Mouse (Mus musculus): ENCODE measurements around the gene Mtg1. TPM values are rescaled to one million over a fixed set of nuclear protein-coding genes. Genes with fewer than 3 reads are reported as not detected.
"Not testable (repeated sequence)": the region's sequence is repeated elsewhere in the genome, so short reads cannot be mapped to it uniquely, and the experiment has no call there.

The Mtg1 gene
- polyA plus RNA-seq, 1 experiment from 2014 or later = 34.7 TPM

DNA sequence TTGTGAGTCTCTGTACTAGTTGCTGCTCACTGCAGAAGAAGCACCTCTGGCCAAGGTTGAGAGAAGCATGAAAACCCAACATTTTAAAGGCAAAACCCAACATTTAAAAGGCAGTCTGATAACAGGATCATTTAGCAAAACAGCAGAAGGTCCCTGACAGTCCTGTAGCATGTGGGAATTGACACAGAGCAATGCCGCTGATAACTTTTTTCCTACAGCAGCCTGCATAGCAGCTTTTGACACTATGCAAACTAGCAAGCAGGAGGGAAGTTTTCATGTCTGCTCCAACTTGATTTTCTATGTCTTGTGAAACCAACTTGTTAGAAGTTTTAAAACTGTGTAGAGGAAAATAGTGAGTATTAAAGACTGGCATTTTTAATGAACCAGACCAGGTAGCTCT, 13.0 kb upstream of the Mtg1 start:
- no peaks in the 10 kb centered on the region for H3K36me3 ChIP-seq (ENCODE audit: control insufficient read depth, insufficient read depth, low read length)
- H3K4me1 ChIP-seq (ENCODE audit: control insufficient read depth, insufficient read depth, low read length) = peaks cover 7% of the 10 kb centered on the region; the same call in 1 of the 2 replicates
- H3K4me2 ChIP-seq (ENCODE audit: low read length) = no peak overlapping the region
- H3K9me3 ChIP-seq (ENCODE audit: control insufficient read depth, low read length) = no peaks in the 10 kb centered on the region
- no peak overlapping the region for H3K27ac ChIP-seq (replicated peaks; ENCODE audit: low read depth, low read length)
- WGBS = 98% methylated on average over 1 of the region's 1 CpGs
- no peak overlapping the region for H3K9ac ChIP-seq (replicated peaks; ENCODE audit: low read length)
- no peaks in the 10 kb centered on the region for H3K27me3 ChIP-seq (ENCODE audit: control insufficient read depth, insufficient read depth, low read length)
- ATAC-seq (ENCODE audit: low FRiP score, low TSS enrichment) (no peak), DNase-seq (no peak)
- H3K4me3 ChIP-seq (replicated peaks; ENCODE audit: low read depth, low read length) = no peak overlapping the region

DNA sequence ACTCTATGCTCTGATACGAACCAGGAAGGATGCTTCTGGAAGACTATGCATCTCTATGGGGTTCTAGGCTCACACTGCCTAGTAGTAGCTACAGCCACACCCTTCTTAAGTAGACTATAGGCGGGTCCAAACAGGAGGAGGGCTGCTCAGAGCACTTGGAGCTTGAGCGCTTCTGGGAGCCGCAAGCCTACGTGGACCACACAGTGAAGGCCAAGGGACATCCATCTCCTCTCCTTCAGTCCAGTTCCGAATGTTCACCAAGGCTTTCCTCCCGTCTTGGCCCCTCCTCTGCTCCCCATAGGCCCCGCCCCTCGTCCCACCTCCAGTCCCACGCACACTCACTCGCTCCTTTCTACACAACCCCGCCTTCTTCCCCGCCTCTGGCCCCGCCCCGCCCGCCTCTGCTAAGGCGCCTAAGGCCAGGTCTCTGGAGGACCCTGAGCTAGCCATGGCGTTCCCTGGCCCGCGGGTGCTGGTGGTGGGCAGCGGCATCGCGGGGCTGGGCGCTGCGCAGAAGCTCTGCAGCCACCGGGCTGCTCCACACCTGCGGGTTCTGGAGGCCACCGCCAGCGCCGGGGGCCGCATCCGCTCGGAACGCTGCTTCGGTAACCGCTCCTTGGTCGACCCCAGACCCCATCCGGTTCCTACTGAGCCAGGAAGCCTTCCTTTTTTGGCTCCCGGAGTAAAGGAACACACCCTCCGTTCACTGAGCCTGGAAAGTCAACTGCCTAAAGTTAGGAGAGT, 11.9 kb upstream of the Mtg1 start:
- Histone ChIP-seq H3K4me2 (ENCODE audit: low read length) (peak overlapping the region; percentile 82), H3K27me3 (ENCODE audit: control insufficient read depth, insufficient read depth, low read length) (no peaks in the 10 kb centered on the region), H3K4me1 (ENCODE audit: control insufficient read depth, insufficient read depth, low read length) (peaks cover 7% of the 10 kb centered on the region; the same call in 1 of the 2 replicates), H3K27ac (replicated peaks; ENCODE audit: low read depth, low read length) (no peak overlapping the region), H3K36me3 (ENCODE audit: control insufficient read depth, insufficient read depth, low read length) (no peaks in the 10 kb centered on the region), H3K9ac (replicated peaks; ENCODE audit: low read length) (peak overlapping the region; percentile 80), H3K4me3 (replicated peaks; ENCODE audit: low read depth, low read length) (peak overlapping the region; percentile 65), H3K9me3 (ENCODE audit: control insufficient read depth, low read length) (no peaks in the 10 kb centered on the region)
- ATAC-seq (ENCODE audit: low FRiP score, low TSS enrichment) (peak; percentile 94), DNase-seq (peak; percentile 90)
- 2% methylated on average over 40 of the region's 40 CpGs for WGBS

DNA sequence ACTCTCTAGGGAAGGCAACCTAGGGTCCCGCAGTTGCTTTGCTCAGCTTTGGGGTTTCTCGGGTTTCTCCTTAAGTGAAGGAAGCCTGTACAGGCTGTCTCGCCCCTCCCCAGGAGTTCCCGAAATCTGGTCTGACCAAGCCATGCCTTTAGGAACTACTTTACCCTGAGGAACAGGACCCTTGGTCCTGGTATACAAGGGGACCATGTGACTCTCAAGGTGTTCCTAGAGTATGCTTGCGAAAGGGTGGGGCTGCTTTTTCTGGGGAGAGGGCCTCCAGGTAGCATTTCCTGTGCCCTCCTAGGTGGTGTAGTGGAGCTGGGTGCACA, 11.4 kb upstream of the Mtg1 start:
- no peak for DNase-seq
- Histone ChIP-seq H3K27me3 (ENCODE audit: control insufficient read depth, insufficient read depth, low read length) (no peaks in the 10 kb centered on the region), H3K4me1 (ENCODE audit: control insufficient read depth, insufficient read depth, low read length) (peaks cover 7% of the 10 kb centered on the region; the same call in 1 of the 2 replicates), H3K9me3 (ENCODE audit: control insufficient read depth, low read length) (no peaks in the 10 kb centered on the region), H3K9ac (replicated peaks; ENCODE audit: low read length) (peak overlapping the region; percentile 80), H3K4me3 (replicated peaks; ENCODE audit: low read depth, low read length) (peak overlapping the region; percentile 65), H3K27ac (replicated peaks; ENCODE audit: low read depth, low read length) (no peak overlapping the region), H3K4me2 (ENCODE audit: low read length) (peak overlapping the region; percentile 82), H3K36me3 (ENCODE audit: control insufficient read depth, insufficient read depth, low read length) (no peaks in the 10 kb centered on the region)
- WGBS = 14% methylated on average over 5 of the region's 5 CpGs
- peak; percentile 21; the same call in 1 of the 2 replicates for ATAC-seq (ENCODE audit: low FRiP score, low TSS enrichment)

DNA sequence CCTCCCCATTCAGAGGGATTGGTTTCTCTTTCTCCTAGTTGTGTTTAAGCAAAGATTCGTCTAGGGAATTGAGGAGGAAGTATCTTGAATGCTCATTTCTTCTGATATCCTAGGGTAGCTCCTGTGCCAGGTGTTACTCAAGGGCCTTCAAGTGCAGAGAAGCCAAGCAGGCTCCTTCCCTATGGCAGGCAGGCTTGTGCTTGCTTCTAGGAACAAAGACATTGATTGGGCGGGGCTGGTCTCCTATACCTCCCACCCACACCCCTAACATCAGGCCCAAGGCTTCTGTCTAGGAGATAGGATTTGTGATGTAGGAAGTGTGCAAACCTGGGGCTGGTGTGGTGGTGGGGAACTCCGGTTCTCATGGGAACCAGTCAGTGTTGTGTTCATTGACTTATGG, 10.4 kb upstream of the Mtg1 start:
- Histone ChIP-seq H3K9ac (replicated peaks; ENCODE audit: low read length) (no peak overlapping the region), H3K36me3 (ENCODE audit: control insufficient read depth, insufficient read depth, low read length) (no peaks in the 10 kb centered on the region), H3K9me3 (ENCODE audit: control insufficient read depth, low read length) (no peaks in the 10 kb centered on the region), H3K27ac (replicated peaks; ENCODE audit: low read depth, low read length) (no peak overlapping the region), H3K4me3 (replicated peaks; ENCODE audit: low read depth, low read length) (no peak overlapping the region), H3K27me3 (ENCODE audit: control insufficient read depth, insufficient read depth, low read length) (no peaks in the 10 kb centered on the region), H3K4me2 (ENCODE audit: low read length) (no peak overlapping the region), H3K4me1 (ENCODE audit: control insufficient read depth, insufficient read depth, low read length) (peaks cover 7% of the 10 kb centered on the region; the same call in 1 of the 2 replicates)
- DNase-seq = no peak
- WGBS = 97% methylated on average over 3 of the region's 3 CpGs
- ATAC-seq (ENCODE audit: low FRiP score, low TSS enrichment) = no peak

DNA sequence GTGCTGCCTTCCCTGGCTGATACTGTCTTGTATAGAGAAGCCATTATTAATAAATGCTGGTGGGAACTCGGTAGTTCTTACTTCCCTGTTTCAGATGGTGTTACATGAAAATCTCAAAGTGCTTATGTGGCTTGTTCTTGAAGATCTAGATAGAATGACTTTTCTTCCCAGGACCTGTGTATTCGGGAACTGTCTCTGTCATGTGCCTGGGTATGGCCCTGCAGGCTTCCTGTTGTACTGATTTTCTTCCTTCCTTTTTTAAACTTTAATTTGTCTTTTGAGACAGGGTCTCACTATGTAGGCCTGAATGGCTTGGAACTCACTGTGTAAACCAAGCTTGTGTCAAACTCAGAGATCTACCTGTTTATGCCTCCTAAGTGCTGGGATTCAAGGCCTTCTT, 9.5 kb upstream of the Mtg1 start:
- 90% methylated on average over 2 of the region's 2 CpGs for WGBS
- no peak for ATAC-seq (ENCODE audit: low FRiP score, low TSS enrichment)
- no peak overlapping the region for H3K4me3 ChIP-seq (replicated peaks; ENCODE audit: low read depth, low read length)

DNA sequence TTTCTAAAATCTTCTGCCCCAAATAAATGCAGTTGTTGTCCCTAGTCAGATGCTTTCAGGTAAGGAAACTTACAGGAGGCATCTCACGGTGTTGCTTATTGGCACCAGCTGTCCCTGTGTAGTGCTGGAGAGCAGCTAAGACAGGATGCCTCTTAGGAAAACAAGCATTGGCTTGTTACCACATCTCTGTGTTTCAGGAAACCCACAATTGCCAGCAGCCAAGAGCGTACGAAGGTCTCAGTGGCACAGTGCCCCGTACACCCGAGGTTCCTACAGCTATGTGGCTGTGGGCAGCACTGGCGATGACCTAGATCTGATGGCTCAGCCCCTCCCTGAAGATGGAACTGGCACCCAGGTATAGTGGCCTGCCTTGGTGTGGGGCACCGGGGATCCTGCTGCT, 5.2 kb upstream of the Mtg1 start:
- H3K27me3 ChIP-seq (ENCODE audit: control insufficient read depth, insufficient read depth, low read length); H3K36me3 ChIP-seq (ENCODE audit: control insufficient read depth, insufficient read depth, low read length); H3K4me1 ChIP-seq (ENCODE audit: control insufficient read depth, insufficient read depth, low read length); H3K9me3 ChIP-seq (ENCODE audit: control insufficient read depth, low read length); H3K27ac ChIP-seq (replicated peaks; ENCODE audit: low read depth, low read length); H3K4me2 ChIP-seq (ENCODE audit: low read length); H3K4me3 ChIP-seq (replicated peaks; ENCODE audit: low read depth, low read length); DNase-seq; H3K9ac ChIP-seq (replicated peaks; ENCODE audit: low read length); ATAC-seq (ENCODE audit: low FRiP score, low TSS enrichment): not testable (repeated sequence)
- WGBS = 94% methylated on average over 7 of the region's 7 CpGs

More for the DNA sequence above, 9.5 kb upstream of the Mtg1 start:
- Histone ChIP-seq H3K4me2 (ENCODE audit: low read length) (no peak overlapping the region), H3K27ac (replicated peaks; ENCODE audit: low read depth, low read length) (no peak overlapping the region), H3K9ac (replicated peaks; ENCODE audit: low read length) (no peak overlapping the region), H3K9me3 (ENCODE audit: control insufficient read depth, low read length) (no peaks in the 10 kb centered on the region), H3K27me3 (ENCODE audit: control insufficient read depth, insufficient read depth, low read length) (no peaks in the 10 kb centered on the region), H3K4me1 (ENCODE audit: control insufficient read depth, insufficient read depth, low read length) (peaks cover 7% of the 10 kb centered on the region; the same call in 1 of the 2 replicates), H3K36me3 (ENCODE audit: control insufficient read depth, insufficient read depth, low read length) (no peaks in the 10 kb centered on the region)
- no peak for DNase-seq

DNA sequence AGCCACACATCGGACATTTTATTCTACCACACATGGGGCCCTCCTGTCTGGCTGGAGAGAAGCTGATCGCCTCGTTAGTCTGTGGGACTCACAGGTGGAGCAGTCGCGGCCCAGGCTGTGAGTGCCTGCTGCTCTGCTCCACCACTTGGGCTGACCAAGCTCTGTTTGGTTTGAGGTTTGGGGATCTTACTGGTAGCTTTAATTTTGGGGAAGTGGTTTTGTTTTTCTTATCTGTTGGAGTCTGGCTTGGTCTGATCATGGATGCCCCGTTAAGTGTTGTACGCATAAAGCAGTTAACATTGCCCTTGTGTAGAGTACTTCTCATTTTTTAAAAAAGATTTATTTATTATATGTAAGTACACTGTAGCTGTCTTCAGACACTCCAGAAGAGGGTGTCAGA, 3.3 kb upstream of the Mtg1 start:
- H3K36me3 ChIP-seq (ENCODE audit: control insufficient read depth, insufficient read depth, low read length); H3K9me3 ChIP-seq (ENCODE audit: control insufficient read depth, low read length); DNase-seq; H3K4me2 ChIP-seq (ENCODE audit: low read length); H3K4me3 ChIP-seq (replicated peaks; ENCODE audit: low read depth, low read length); H3K27ac ChIP-seq (replicated peaks; ENCODE audit: low read depth, low read length); H3K27me3 ChIP-seq (ENCODE audit: control insufficient read depth, insufficient read depth, low read length); H3K9ac ChIP-seq (replicated peaks; ENCODE audit: low read length); H3K4me1 ChIP-seq (ENCODE audit: control insufficient read depth, insufficient read depth, low read length); ATAC-seq (ENCODE audit: low FRiP score, low TSS enrichment): not testable (repeated sequence)
- 98% methylated on average over 6 of the region's 7 CpGs for WGBS

DNA sequence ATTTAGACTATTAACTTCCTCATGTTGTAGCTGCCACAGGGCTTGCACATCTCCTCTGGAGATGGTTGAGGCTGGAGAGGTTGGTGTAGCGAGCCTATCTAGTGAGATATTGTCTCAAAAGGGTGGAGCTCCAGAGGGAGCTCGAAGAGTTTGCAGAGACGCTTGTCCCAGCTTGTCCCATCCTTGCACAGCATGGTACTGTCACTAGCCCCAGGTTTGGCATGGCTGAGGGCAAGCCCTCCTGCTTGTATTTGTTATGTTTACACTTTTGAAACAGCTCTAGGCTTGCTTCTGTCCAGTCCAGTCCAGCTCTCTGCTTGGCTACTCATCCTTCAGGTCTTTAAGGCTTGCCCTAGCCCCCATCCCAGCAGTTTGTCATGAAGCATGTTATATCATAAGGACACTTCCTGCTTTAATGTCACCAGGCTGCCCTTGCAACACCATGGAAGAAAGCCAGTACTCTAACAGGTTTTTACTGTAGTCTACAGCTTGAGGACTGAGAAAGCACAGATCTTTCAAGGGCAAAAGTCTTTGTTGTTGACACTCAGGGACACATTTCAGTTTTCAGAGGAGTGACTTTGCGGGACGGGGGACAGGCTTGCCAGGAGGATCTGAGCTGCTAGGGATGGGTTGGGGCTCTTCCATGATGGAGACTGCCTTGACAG, 2.1 kb upstream of the Mtg1 start:
- no peak overlapping the region for H3K4me3 ChIP-seq (replicated peaks; ENCODE audit: low read depth, low read length)
- no peaks in the 10 kb centered on the region for H3K9me3 ChIP-seq (ENCODE audit: control insufficient read depth, low read length)
- no peaks in the 10 kb centered on the region for H3K36me3 ChIP-seq (ENCODE audit: control insufficient read depth, insufficient read depth, low read length)
- no peak overlapping the region for H3K9ac ChIP-seq (replicated peaks; ENCODE audit: low read length)
- no peaks in the 10 kb centered on the region for H3K27me3 ChIP-seq (ENCODE audit: control insufficient read depth, insufficient read depth, low read length)
- no peak overlapping the region for H3K4me2 ChIP-seq (ENCODE audit: low read length)
- no peak overlapping the region for H3K27ac ChIP-seq (replicated peaks; ENCODE audit: low read depth, low read length)
- H3K4me1 ChIP-seq (ENCODE audit: control insufficient read depth, insufficient read depth, low read length) = 0 out of 2 replicates have a peak, but pooled peaks cover 4% of the 10 kb centered on the region
- WGBS = 88% methylated on average over 5 of the region's 5 CpGs
- ATAC-seq (ENCODE audit: low FRiP score, low TSS enrichment) (no peak), DNase-seq (no peak)

DNA sequence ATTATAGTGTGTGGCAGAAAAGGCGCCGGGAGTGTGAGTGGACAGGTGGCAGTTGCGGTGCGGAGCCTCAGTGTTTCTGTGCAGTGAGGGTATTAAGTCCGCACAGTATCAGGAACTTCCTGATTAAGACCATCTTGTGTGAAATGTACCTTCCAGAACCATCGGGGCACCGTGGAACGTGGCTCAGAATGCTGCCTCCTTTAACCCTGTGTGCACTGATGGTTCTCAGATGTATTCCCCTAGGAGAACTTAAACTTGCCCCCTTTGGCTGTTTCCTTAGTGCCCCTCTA, 602 bp downstream of the Mtg1 start:
- Histone ChIP-seq H3K27me3 (ENCODE audit: control insufficient read depth, insufficient read depth, low read length) (no peaks in the 10 kb centered on the region), H3K4me1 (ENCODE audit: control insufficient read depth, insufficient read depth, low read length) (0 out of 2 replicates have a peak, but pooled peaks cover 4% of the 10 kb centered on the region), H3K4me2 (ENCODE audit: low read length) (peak overlapping the region; percentile 92), H3K4me3 (replicated peaks; ENCODE audit: low read depth, low read length) (peak overlapping the region; percentile 73), H3K27ac (replicated peaks; ENCODE audit: low read depth, low read length) (peak overlapping the region; percentile 80), H3K9me3 (ENCODE audit: control insufficient read depth, low read length) (no peaks in the 10 kb centered on the region), H3K9ac (replicated peaks; ENCODE audit: low read length) (peak overlapping the region; percentile 78), H3K36me3 (ENCODE audit: control insufficient read depth, insufficient read depth, low read length) (no peaks in the 10 kb centered on the region)
- DNase-seq (no peak), ATAC-seq (ENCODE audit: low FRiP score, low TSS enrichment) (no peak)
- WGBS = under 1% methylated on average over 8 of the region's 8 CpGs

Measured in midbrain, embryonic 14.5 days (tissue).